Mouse (Mus musculus) forebrain, embryonic 16.5 days (tissue): ENCODE data around the gene Grhpr. TPM values are rescaled to one million over a fixed set of nuclear protein-coding genes. Genes with fewer than 3 reads are reported as not detected.

Experiments
- polyA plus RNA-seq: library from polyadenylated mRNA; unstranded; fragments of >200 nt; fragmentation: Nextera tagmentation; extraction: Ambion mirVana; gene quantifications from 2 replicates; pipeline ENCODE4 v1.2.1, GENCODE M21; 2015

Grhpr gene
- polyA plus RNA-seq, 1 experiment from 2014 or later: 20.4 TPM

Other genes with a start within 250 kb of the Grhpr start
- 43.7 and 44.4 TPM in 2 replicates for gene Zcchc7, start 225.5 kb upstream of the Grhpr start, polyA plus RNA-seq
- 47.3 and 50.4 TPM in 2 replicates for gene Zbtb5, start 31.0 kb downstream of the Grhpr start, polyA plus RNA-seq
- 32.1 and 35.1 TPM in 2 replicates for gene Polr1e, start 37.2 kb downstream of the Grhpr start, polyA plus RNA-seq
- gene Fbxo10, start 103.2 kb downstream of the Grhpr start, polyA plus RNA-seq: 27.3 and 28.1 TPM in 2 replicates
- gene Tomm5, start 126.7 kb downstream of the Grhpr start, polyA plus RNA-seq: 131 and 139 TPM in 2 replicates
- gene Frmpd1, start 203.5 kb downstream of the Grhpr start, polyA plus RNA-seq: 0.42 and 0.62 TPM in 2 replicates